Mouse (Mus musculus) G1E (cell line): Measurements from ENCODE around the gene Jag2. TPM values are rescaled to one million over a fixed set of nuclear protein-coding genes. Genes with fewer than 3 reads are reported as not detected.

Source experiments
- ATAC-seq: 2 replicates; pipeline ENCODE4 v1.8.0; 2016; ENCODE audit warnings: mild to moderate bottlenecking; ENCODE audit not compliant: insufficient number of reproducible peaks, poor library complexity, low FRiP score, severe bottlenecking; ENCODE audit errors: extremely low read depth
- DNase-seq: peaks from one replicate; pipeline ENCODE4 v3.0.0; 2012; ENCODE audit warnings: low spot score
- H3K27me3 ChIP-seq: 2 replicates; pipeline ENCODE4 v1.6.1; 2012; ENCODE audit warnings: mild to moderate bottlenecking, low read length, inconsistent platforms; ENCODE audit not compliant: insufficient read depth
- H3K36me3 ChIP-seq: replicated peaks from 2 replicates; pipeline ENCODE3; 2012; ENCODE audit warnings: mild to moderate bottlenecking, inconsistent platforms
- H3K4me1 ChIP-seq: 2 replicates; pipeline ENCODE4 v1.6.1; 2012; ENCODE audit warnings: low read depth, low read length, inconsistent platforms, mixed read lengths; ENCODE audit not compliant: insufficient read depth
- H3K4me3 ChIP-seq: 2 replicates; pipeline ENCODE4 v1.5.1; 2012; ENCODE audit warnings: low read depth, mild to moderate bottlenecking, inconsistent platforms, low read length, moderate library complexity, mixed read lengths
- H3K9me3 ChIP-seq: replicated peaks from 2 replicates; pipeline ENCODE4 v1.6.1; 2012; ENCODE audit warnings: inconsistent platforms
- CTCF ChIP-seq: IDR thresholded peaks from 2 replicates; pipeline ENCODE4 v1.5.1; 2012; ENCODE audit warnings: low read depth, low read length, inconsistent platforms, mixed read lengths
- GATA1 ChIP-seq: IDR thresholded peaks from 2 replicates; pipeline ENCODE4 v1.6.1; 2012; ENCODE audit warnings: borderline replicate concordance, low read length, inconsistent platforms, mixed read lengths
- GATA2 ChIP-seq: IDR thresholded peaks from 2 replicates; pipeline ENCODE4 v1.6.1; 2012; ENCODE audit warnings: low read depth, low read length, inconsistent platforms, borderline replicate concordance
- POLR2AphosphoS5 ChIP-seq: IDR thresholded peaks from 2 replicates; pipeline ENCODE4 v1.6.1; 2012; ENCODE audit warnings: low read depth, low read length, inconsistent platforms; ENCODE audit not compliant: insufficient replicate concordance
- TAL1 ChIP-seq: conservative IDR thresholded peaks from 2 replicates; pipeline ENCODE4 v1.6.1; 2012; ENCODE audit warnings: low read depth, low read length, inconsistent platforms, mixed read lengths
- polyA plus RNA-seq: library from polyadenylated mRNA; stranded (reverse); fragments of >175 nt; gene quantifications from 2 replicates; pipeline ENCODE4 v1.2.3, GENCODE M21; 2012
- total RNA-seq, 2 experiments: library from RNA; stranded (forward) in 1 of 2; stranded (reverse) in 1 of 2; fragments of 200-1000 nt in 1 of 2; fragments of >200 nt in 1 of 2; fragmentation: Nextera tagmentation in 1 of 2; gene quantifications; 2 replicates each; pipeline ENCODE4 v1.2.3; 2014 to 2017

The Jag2 gene
- total and polyA plus RNA-seq, 3 experiments, result 0.44 to 1.8 (median 0.60) TPM

GRCm38 (mm10) chr12:112881301-112881815 is 48.2 kb downstream of the Jag2 start:
- Histone ChIP-seq H3K36me3 (no peaks in the 10 kb centered on the region), H3K27me3 (peaks cover 25% of the 10 kb centered on the region; the same call in 1 of the 2 replicates), H3K9me3 (no peaks in the 10 kb centered on the region), H3K4me3 (no peak overlapping the region), H3K4me1 (peaks cover 3% of the 10 kb centered on the region; the same call in 1 of the 2 replicates)
- no peak for ATAC-seq
- no peak for DNase-seq
- TF ChIP-seq GATA2 (no peak), POLR2AphosphoS5 (no peak), CTCF (no peak), TAL1 (no peak), GATA1 (no peak)

GRCm38 (mm10) chr12:112880661-112881060 is 48.9 kb downstream of the Jag2 start:
- TF ChIP-seq GATA1, result no peak
- TF ChIP-seq TAL1, result no peak
- no peak for TF ChIP-seq POLR2AphosphoS5
- no peak for TF ChIP-seq GATA2
- no peak for TF ChIP-seq CTCF
- H3K4me3 ChIP-seq, result no peak overlapping the region
- ATAC-seq, result no peak
- no peaks in the 10 kb centered on the region for H3K36me3 ChIP-seq
- peaks cover 29% of the 10 kb centered on the region; the same call in 1 of the 2 replicates for H3K27me3 ChIP-seq
- peaks cover 10% of the 10 kb centered on the region; the same call in 1 of the 2 replicates for H3K4me1 ChIP-seq
- no peak for DNase-seq
- H3K9me3 ChIP-seq, result no peaks in the 10 kb centered on the region

- Histone ChIP-seq H3K9me3 (no peaks in the 10 kb centered on the region), H3K36me3 (no peaks in the 10 kb centered on the region), H3K27me3 (peaks cover 35% of the 10 kb centered on the region), H3K4me3 (no peak overlapping the region), H3K4me1 (peaks cover 13% of the 10 kb centered on the region; the same call in 1 of the 2 replicates)
- DNase-seq (no peak), ATAC-seq (no peak)
- TF ChIP-seq GATA1, result no peak
- no peak for TF ChIP-seq GATA2
- no peak for TF ChIP-seq CTCF
- TF ChIP-seq TAL1, result no peak
- no peak for TF ChIP-seq POLR2AphosphoS5
These were observed 49.8 kb downstream of the Jag2 start for GRCm38 (mm10) chr12:112879731-112880130.

GRCm38 (mm10) chr12:112877607-112878020 is 52.0 kb downstream of the Jag2 start:
- Histone ChIP-seq H3K4me3 (no peak overlapping the region), H3K27me3 (peaks cover 48% of the 10 kb centered on the region), H3K4me1 (peaks cover 13% of the 10 kb centered on the region; the same call in 1 of the 2 replicates), H3K36me3 (no peaks in the 10 kb centered on the region), H3K9me3 (no peaks in the 10 kb centered on the region)
- DNase-seq (no peak), ATAC-seq (no peak)
- TF ChIP-seq GATA1, result no peak
- no peak for TF ChIP-seq POLR2AphosphoS5
- TF ChIP-seq TAL1, result no peak
- no peak for TF ChIP-seq GATA2
- TF ChIP-seq CTCF, result no peak

GRCm38 (mm10) chr12:112877073-112877576 is 52.5 kb downstream of the Jag2 start:
- DNase-seq (no peak), ATAC-seq (no peak)
- Histone ChIP-seq H3K27me3 (peaks cover 49% of the 10 kb centered on the region), H3K9me3 (no peaks in the 10 kb centered on the region), H3K4me3 (no peak overlapping the region), H3K4me1 (peaks cover 13% of the 10 kb centered on the region; the same call in 1 of the 2 replicates), H3K36me3 (no peaks in the 10 kb centered on the region)
- TF ChIP-seq TAL1 (no peak), GATA2 (no peak), GATA1 (no peak), POLR2AphosphoS5 (no peak), CTCF (no peak)

- Histone ChIP-seq H3K27me3 (peaks cover 53% of the 10 kb centered on the region), H3K36me3 (no peaks in the 10 kb centered on the region), H3K9me3 (no peaks in the 10 kb centered on the region), H3K4me3 (no peak overlapping the region; the same call in 1 of the 2 replicates), H3K4me1 (peaks cover 13% of the 10 kb centered on the region; the same call in 1 of the 2 replicates)
- ATAC-seq (no peak), DNase-seq (peak; percentile 34)
- TF ChIP-seq GATA2 (no peak), POLR2AphosphoS5 (no peak), TAL1 (no peak), GATA1 (no peak)
These were observed 53.1 kb downstream of the Jag2 start for GRCm38 (mm10) chr12:112876332-112877072.
